Mouse (Mus musculus) limb, embryonic 11.5 days (tissue): ENCODE data around the gene Rab8b. TPM values are rescaled to one million over a fixed set of nuclear protein-coding genes. Genes with fewer than 3 reads are reported as not detected.
"Not testable (repeated sequence)": the region's sequence is repeated elsewhere in the genome, so short reads cannot be mapped to it uniquely, and the experiment has no call there.

Experiments used
- ATAC-seq: fragments of 200-750 bp; cut with Nextera tagmentation; 2 replicates; pipeline ENCODE4 v1.8.0; 2017; ENCODE audit warnings: low read depth; ENCODE audit not compliant: insufficient number of reproducible peaks, low FRiP score, low TSS enrichment
- DNase-seq: peaks from one replicate; pipeline ENCODE4 v3.0.0-alpha.2; 2015; ENCODE audit warnings: low spot score
- H3K27ac ChIP-seq: fragments of 300-500 bp; sonication (generic); replicated peaks from 2 replicates; pipeline ENCODE4 v1.5.1; 2014; ENCODE audit warnings: low read depth, mild to moderate bottlenecking, low read length
- H3K27me3 ChIP-seq: fragments of 300-500 bp; sonication (generic); 2 replicates; pipeline ENCODE4 v1.6.1; 2014; ENCODE audit warnings: mild to moderate bottlenecking, low read length, mixed read lengths; ENCODE audit not compliant: control insufficient read depth, insufficient read depth
- H3K36me3 ChIP-seq: fragments of 300-500 bp; sonication (generic); 2 replicates; pipeline ENCODE4 v1.6.1; 2014; ENCODE audit warnings: mild to moderate bottlenecking, low read length, moderate library complexity, mixed read lengths; ENCODE audit not compliant: control insufficient read depth, insufficient read depth
- H3K4me1 ChIP-seq: fragments of 300-500 bp; sonication (generic); 2 replicates; pipeline ENCODE4 v1.6.1; 2014; ENCODE audit warnings: low read length, mixed read lengths; ENCODE audit not compliant: control insufficient read depth, insufficient read depth
- H3K4me2 ChIP-seq: fragments of 300-500 bp; sonication (generic); 2 replicates; pipeline ENCODE4 v1.6.1; 2014; ENCODE audit warnings: low read depth, mild to moderate bottlenecking, moderate library complexity; ENCODE audit not compliant: severe bottlenecking
- H3K4me3 ChIP-seq: fragments of 300-500 bp; sonication (generic); 2 replicates; pipeline ENCODE4 v1.5.1; 2014; ENCODE audit warnings: low read depth, low read length
- H3K9ac ChIP-seq: fragments of 300-500 bp; sonication (generic); 2 replicates; pipeline ENCODE4 v1.6.1; 2014; ENCODE audit warnings: mild to moderate bottlenecking, low read length
- H3K9me3 ChIP-seq: fragments of 300-500 bp; sonication (generic); 2 replicates; pipeline ENCODE4 v1.6.1; 2016; ENCODE audit warnings: low read length; ENCODE audit not compliant: control insufficient read depth
- WGBS: fragments of 180-500 bp; shearing (Covaris S2); extraction: QIAGEN DNeasy Blood & Tissue Kit; methylation state at CpG from one replicate; pipeline ENCODE4 v1.1.7; 2014; 5-methylcytosine and 5-hydroxymethylcytosine counted together
- polyA plus RNA-seq: library from polyadenylated mRNA; unstranded; fragments of >200 nt; fragmentation: Nextera tagmentation; extraction: Ambion mirVana; gene quantifications from 2 replicates; pipeline ENCODE4 v1.2.1, GENCODE M21; 2014

The Rab8b gene
- polyA plus RNA-seq, 1 experiment from 2014 or later: 15.2 TPM

DNA sequence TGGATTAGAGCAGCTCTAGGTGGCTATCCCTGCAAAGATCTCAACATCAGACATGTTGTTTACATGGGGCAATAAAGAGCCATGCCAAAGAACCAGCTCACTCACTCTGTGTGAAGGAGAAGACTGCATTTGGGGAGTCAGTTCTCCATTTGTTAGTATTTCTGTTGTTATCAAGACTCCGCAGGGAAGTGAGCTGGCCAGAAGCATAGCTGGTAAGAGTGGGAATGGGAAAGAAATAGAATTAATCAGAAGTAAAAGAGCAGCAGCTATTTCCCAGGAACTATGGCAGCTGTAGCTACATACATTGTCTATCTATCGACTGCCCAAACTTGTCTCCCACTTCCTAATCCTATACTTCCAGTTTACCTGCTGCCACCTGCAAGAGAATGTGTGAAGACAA is 38.7 kb downstream of the Rab8b start:
- Histone ChIP-seq H3K36me3 (no peaks in the 10 kb centered on the region), H3K4me3 (no peak overlapping the region), H3K27me3 (no peaks in the 10 kb centered on the region), H3K27ac (no peak overlapping the region), H3K9ac (no peak overlapping the region), H3K4me1 (0 out of 2 replicates have a peak, but pooled peaks cover 2% of the 10 kb centered on the region), H3K4me2 (no peak overlapping the region), H3K9me3 (no peaks in the 10 kb centered on the region)
- DNase-seq: no peak
- 89% methylated on average over 2 of the region's 2 CpGs for WGBS
- ATAC-seq: no peak

DNA sequence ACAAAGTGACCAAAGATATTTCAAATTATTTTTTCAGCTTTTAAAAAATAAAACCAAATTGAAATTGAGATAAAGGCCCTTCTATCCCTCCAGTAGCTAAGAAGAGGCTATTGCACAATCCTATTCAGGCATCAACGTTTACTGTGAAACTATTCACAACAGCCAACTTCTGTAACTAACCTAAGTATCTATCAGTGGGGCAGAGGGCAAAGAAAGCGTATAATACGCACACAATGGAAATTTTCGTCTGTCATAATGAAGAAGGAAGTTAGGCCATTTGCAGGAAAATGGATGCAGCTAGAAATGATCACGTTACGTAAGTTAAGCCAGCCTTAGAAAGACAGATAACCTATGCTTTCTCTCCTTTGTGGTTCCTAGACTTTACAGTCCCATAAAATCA is 40.0 kb downstream of the Rab8b start:
- no peak for ATAC-seq
- no peak overlapping the region for H3K9ac ChIP-seq
- H3K27me3 ChIP-seq: no peaks in the 10 kb centered on the region
- 89% methylated on average over 6 of the region's 6 CpGs for WGBS
- H3K9me3 ChIP-seq: no peaks in the 10 kb centered on the region
- H3K4me1 ChIP-seq: 0 out of 2 replicates have a peak, but pooled peaks cover 2% of the 10 kb centered on the region
- no peak overlapping the region for H3K4me3 ChIP-seq
- no peak overlapping the region for H3K4me2 ChIP-seq
- no peaks in the 10 kb centered on the region for H3K36me3 ChIP-seq
- no peak for DNase-seq
- H3K27ac ChIP-seq: no peak overlapping the region

- 93% methylated on average over 3 of the region's 3 CpGs for WGBS
- H3K36me3 ChIP-seq: no peaks in the 10 kb centered on the region
- no peaks in the 10 kb centered on the region for H3K9me3 ChIP-seq
- no peak overlapping the region for H3K27ac ChIP-seq
- ATAC-seq (no peak), DNase-seq (no peak)
- H3K4me3 ChIP-seq: no peak overlapping the region
- H3K4me2 ChIP-seq: no peak overlapping the region
- H3K4me1 ChIP-seq: 0 out of 2 replicates have a peak, but pooled peaks cover 2% of the 10 kb centered on the region
- no peaks in the 10 kb centered on the region for H3K27me3 ChIP-seq
- H3K9ac ChIP-seq: no peak overlapping the region
Measured at GRCm38 (mm10) chr9:66878899-66879298, 40.6 kb downstream of the Rab8b start.

- no peak overlapping the region for H3K4me3 ChIP-seq
- DNase-seq (no peak), ATAC-seq (no peak)
- H3K4me1 ChIP-seq: no peaks in the 10 kb centered on the region
- no peaks in the 10 kb centered on the region for H3K27me3 ChIP-seq
- no peak overlapping the region for H3K4me2 ChIP-seq
- no peak overlapping the region for H3K27ac ChIP-seq
- H3K9me3 ChIP-seq: no peaks in the 10 kb centered on the region
- no peaks in the 10 kb centered on the region for H3K36me3 ChIP-seq
- WGBS: 84% methylated on average over 5 of the region's 5 CpGs
- H3K9ac ChIP-seq: no peak overlapping the region
Measured at GRCm38 (mm10) chr9:66876577-66876976, 42.9 kb downstream of the Rab8b start.

DNA sequence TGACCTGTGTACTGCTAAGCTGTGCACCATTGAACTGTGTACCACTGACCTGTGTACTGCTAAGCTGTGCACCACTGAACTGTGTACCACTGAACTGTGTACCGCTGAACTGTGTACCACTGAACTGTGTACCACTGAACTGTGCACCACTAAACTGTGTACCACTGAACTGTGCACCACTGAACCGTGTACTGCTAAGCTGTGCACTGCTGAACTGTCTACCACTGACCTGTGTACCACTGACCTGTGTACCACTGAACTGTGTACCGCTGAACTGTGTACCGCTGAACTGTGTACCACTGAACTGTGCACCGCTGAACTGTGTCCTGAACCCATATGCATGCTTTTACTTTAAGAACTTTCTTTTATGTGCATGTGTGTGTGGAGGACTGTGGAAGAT is 45.2 kb downstream of the Rab8b start:
- no peaks in the 10 kb centered on the region for H3K27me3 ChIP-seq
- no peak overlapping the region for H3K27ac ChIP-seq
- H3K9ac ChIP-seq: no peak overlapping the region
- H3K4me1 ChIP-seq: no peaks in the 10 kb centered on the region
- 97% methylated on average over 5 of the region's 5 CpGs for WGBS
- H3K4me3 ChIP-seq: no peak overlapping the region
- no peak overlapping the region for H3K4me2 ChIP-seq
- no peak for DNase-seq
- no peaks in the 10 kb centered on the region for H3K36me3 ChIP-seq
- ATAC-seq: no peak
- H3K9me3 ChIP-seq: no peaks in the 10 kb centered on the region

- no peaks in the 10 kb centered on the region for H3K9me3 ChIP-seq
- ATAC-seq (no peak), DNase-seq (no peak)
- no peak overlapping the region for H3K9ac ChIP-seq
- H3K4me3 ChIP-seq: no peak overlapping the region
- no peaks in the 10 kb centered on the region for H3K4me1 ChIP-seq
- H3K36me3 ChIP-seq: no peaks in the 10 kb centered on the region
- H3K4me2 ChIP-seq: no peak overlapping the region
- H3K27me3 ChIP-seq: no peaks in the 10 kb centered on the region
- H3K27ac ChIP-seq: no peak overlapping the region
Measured at GRCm38 (mm10) chr9:66873531-66873930, 46.0 kb downstream of the Rab8b start.

- H3K4me1 ChIP-seq, DNase-seq, H3K4me2 ChIP-seq, ATAC-seq, H3K9me3 ChIP-seq, H3K4me3 ChIP-seq, H3K36me3 ChIP-seq, H3K27ac ChIP-seq, H3K27me3 ChIP-seq, H3K9ac ChIP-seq: not testable (repeated sequence)
- WGBS: 89% methylated on average over 2 of the region's 2 CpGs
Measured at GRCm38 (mm10) chr9:66873009-66873408, 46.5 kb downstream of the Rab8b start.

DNA sequence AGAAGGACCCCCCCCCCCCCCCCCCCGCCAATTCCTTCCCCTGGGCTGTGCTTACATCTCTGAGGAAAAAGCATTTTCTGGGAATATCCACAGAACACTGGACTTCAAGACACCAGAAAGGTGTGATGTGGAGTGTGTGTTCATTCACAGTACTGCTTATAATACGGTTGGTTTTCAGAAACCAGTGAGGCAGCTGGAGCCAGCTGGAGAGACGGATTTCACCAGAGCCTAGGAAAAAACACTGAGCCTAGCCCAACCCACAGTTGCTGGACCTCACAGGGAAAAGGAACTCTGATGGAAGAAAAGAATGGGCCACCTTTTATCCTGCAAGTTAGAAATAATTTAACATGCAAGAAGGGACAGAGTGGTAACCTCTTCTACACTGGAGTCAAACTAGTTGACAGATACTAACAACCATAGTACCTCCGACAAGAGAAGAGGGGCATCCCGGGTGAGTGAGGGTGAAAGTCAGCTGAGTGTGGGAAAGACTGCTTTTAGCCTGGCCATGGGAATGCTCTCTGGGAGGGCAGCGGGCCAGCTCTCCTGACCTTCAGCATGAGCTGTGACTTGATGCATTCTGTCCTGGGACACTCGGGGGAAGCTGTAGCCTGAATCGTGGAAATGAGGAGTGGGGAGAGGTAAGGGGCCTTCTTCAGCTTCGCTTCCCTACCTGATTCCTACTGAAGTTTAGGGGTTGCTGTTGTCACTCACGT is 47.3 kb downstream of the Rab8b start:
- H3K27me3 ChIP-seq: no peaks in the 10 kb centered on the region
- no peak overlapping the region for H3K9ac ChIP-seq
- no peak for ATAC-seq
- H3K4me3 ChIP-seq: no peak overlapping the region
- H3K27ac ChIP-seq: no peak overlapping the region
- H3K9me3 ChIP-seq: no peaks in the 10 kb centered on the region
- 88% methylated on average over 10 of the region's 10 CpGs for WGBS
- no peak overlapping the region for H3K4me2 ChIP-seq
- no peaks in the 10 kb centered on the region for H3K36me3 ChIP-seq
- no peak for DNase-seq
- no peaks in the 10 kb centered on the region for H3K4me1 ChIP-seq

DNA sequence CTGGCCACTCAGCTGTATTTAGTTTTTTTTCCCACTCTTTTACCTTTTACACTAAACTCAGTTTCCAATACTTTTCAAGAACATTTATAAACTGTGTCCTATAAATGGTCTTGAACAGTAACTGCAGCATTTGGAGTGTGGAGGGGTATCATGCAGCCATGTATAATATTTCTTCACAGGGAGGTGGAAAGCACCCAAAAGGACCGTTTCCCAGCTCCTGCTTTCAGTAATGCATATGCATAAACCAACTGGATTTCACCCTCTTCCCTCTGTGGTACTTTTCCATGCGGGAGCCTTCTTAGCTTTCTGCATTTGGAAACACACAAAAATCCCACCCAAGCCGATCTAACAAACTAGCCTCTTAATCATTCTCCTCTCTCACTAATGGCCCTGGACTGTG is 54.8 kb downstream of the Rab8b start:
- WGBS: 69% methylated on average over 3 of the region's 3 CpGs
- ATAC-seq (no peak), DNase-seq (no peak)
- Histone ChIP-seq H3K9ac (no peak overlapping the region), H3K9me3 (no peaks in the 10 kb centered on the region), H3K4me3 (no peak overlapping the region), H3K4me1 (no peaks in the 10 kb centered on the region), H3K27me3 (no peaks in the 10 kb centered on the region), H3K36me3 (no peaks in the 10 kb centered on the region), H3K4me2 (no peak overlapping the region), H3K27ac (no peak overlapping the region)
